Mouse (Mus musculus) stomach, postnatal 0 days (tissue): ENCODE data around the gene Pde10a.

Experiments used
- CTCF ChIP-seq: IDR thresholded peaks from 2 replicates; pipeline ENCODE4 v1.5.1; 2016; ENCODE audit warnings: antibody characterized with exemption, low read depth, mild to moderate bottlenecking, moderate library complexity
- EP300 ChIP-seq: optimal IDR thresholded peaks from 2 replicates; pipeline ENCODE3; 2016; ENCODE audit warnings: antibody characterized with exemption

DNA sequence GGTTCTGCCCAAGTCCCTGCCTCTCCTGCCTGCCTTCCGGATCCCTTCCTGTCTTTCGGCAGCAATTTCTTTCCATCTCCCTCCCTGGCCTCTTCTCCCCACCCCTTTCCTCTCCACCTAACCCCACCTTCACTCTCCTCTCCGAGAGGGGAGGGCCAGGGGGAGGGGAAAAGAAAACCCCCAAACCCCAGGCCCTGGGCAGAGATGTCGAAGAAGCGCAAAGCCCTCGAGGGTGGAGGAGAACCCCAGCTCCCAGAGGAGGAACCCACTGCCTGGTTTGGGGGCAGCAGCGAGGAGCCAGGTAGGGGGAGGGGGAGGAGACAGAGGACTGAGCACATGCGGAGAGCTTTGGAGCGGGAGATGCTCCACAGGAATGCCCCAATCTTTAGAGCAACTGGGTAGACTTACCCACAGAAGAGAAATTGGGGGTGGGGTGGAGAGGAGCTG is 1.7 kb downstream of the Pde10a start:
- TF ChIP-seq CTCF, result no peak
- no peak for TF ChIP-seq EP300
